ENCODE assay signal across 8 mouse cellular contexts in genomic region chr11:116412904-116413630, GRCm38 (mm10). TPM values are rescaled to one million over a fixed set of nuclear protein-coding genes. Genes with fewer than 3 reads are reported as not detected.
DNase-seq lines count a peak whose midpoint lies in the region; ATAC-seq lines count a peak whose summit lies in the region.

Rnf157 (minus strand) TSS chr11:116413032.

- no peaks in the 10 kb centered on the region for H3K27me3 ChIP-seq in intestine, embryonic 14.5 days (replicated peaks; ENCODE audit: control insufficient read depth, insufficient read depth, low read length)
- H3K27me3 ChIP-seq in midbrain, embryonic 10.5 days (ENCODE audit: low read depth, poor library complexity, severe bottlenecking): peaks cover 32% of the 10 kb centered on the region

- peak; percentile 91 for DNase-seq in adrenal gland, adult 2 months
- DNase-seq in embryo, embryonic 11.5 days (ENCODE audit: low read depth, low spot score): peak; percentile 67
- DNase-seq in gastrocnemius, postnatal 36 days: peak; percentile 76 to 79
- DNase-seq in intestine, embryonic 14.5 days (ENCODE audit: low spot score): peak; percentile 84
- DNase-seq in left cerebral cortex, postnatal 4 days: peak; percentile 88
- peak; percentile 87 for DNase-seq in midbrain, embryonic 10.5 days (ENCODE audit: low spot score)
- DNase-seq in right cerebral cortex, postnatal 36 days (ENCODE audit: low spot score in 2 of 2): peak; percentile 82
- DNase-seq in c-Kit-positive CD71-positive TER-119-positive erythroid progenitor cells, embryonic 14.5 days (ENCODE audit: low spot score): no peak

- H3K4me3 ChIP-seq in intestine, embryonic 14.5 days (ENCODE audit: low read depth, low read length): peak within 1 kb of the TSS; percentile 73
- H3K4me3 ChIP-seq in midbrain, embryonic 10.5 days: peak within 1 kb of the TSS; percentile 84

- 2% methylated on average over 66 of the region's 82 CpGs for WGBS in intestine, embryonic 14.5 days
- 2% methylated on average over 78 of the region's 82 CpGs for WGBS in midbrain, embryonic 10.5 days

- intact Hi-C loops in gastrocnemius, postnatal 36 days (cut with DNase I): no loop called here
- intact Hi-C loops in left cerebral cortex, postnatal 4 days (cut with DNase I): no loop called here

- H3K4me2 ChIP-seq in intestine, embryonic 14.5 days (ENCODE audit: low read length): peak within 1 kb of the TSS; percentile 97

- H3K4me1 ChIP-seq in intestine, embryonic 14.5 days (replicated peaks; ENCODE audit: control insufficient read depth, insufficient read depth, low read length): peaks cover 33% of the 10 kb centered on the region
- H3K4me1 ChIP-seq in midbrain, embryonic 10.5 days: peaks cover 37% of the 10 kb centered on the region

- peak within 1 kb of the TSS; percentile 71 for H3K27ac ChIP-seq in intestine, embryonic 14.5 days (ENCODE audit: low read depth)
- H3K27ac ChIP-seq in midbrain, embryonic 10.5 days (replicated peaks): peak within 1 kb of the TSS; percentile 95

- H3K9me3 ChIP-seq in intestine, embryonic 14.5 days (ENCODE audit: control insufficient read depth, low read length): no peaks in the 10 kb centered on the region
- no peaks in the 10 kb centered on the region for H3K9me3 ChIP-seq in midbrain, embryonic 10.5 days (replicated peaks)

- H3K9ac ChIP-seq in intestine, embryonic 14.5 days (ENCODE audit: low read length): peak within 1 kb of the TSS; percentile 85

- peak; percentile 93 for ATAC-seq in intestine, embryonic 14.5 days (replicated peaks; ENCODE audit: low FRiP score, low TSS enrichment, low read depth)

- H3K36me3 ChIP-seq in intestine, embryonic 14.5 days (ENCODE audit: control insufficient read depth, insufficient read depth, low read length): no peaks in the 10 kb centered on the region
- H3K36me3 ChIP-seq in midbrain, embryonic 10.5 days: 0 out of 2 replicates have a peak, but pooled peaks cover 5% of the 10 kb centered on the region

RNA-seq across cellular contexts. Expression of gene Rnf157, which starts in this region (rescaled TPM):
- total RNA-seq in adrenal gland, adult 2 months (2021): 1 to 10 TPM; 6.8 to 7.2 TPM
- 4.6 and 5.5 TPM in 2 replicates for polyA plus RNA-seq in adrenal gland, adult 2 months (2012; rRNA removed)
- total RNA-seq in gastrocnemius, postnatal 36 days (2021): 10 to 100 TPM; 23.0 to 24.5 TPM
- polyA plus RNA-seq in intestine, embryonic 14.5 days (2014; fragmentation: Nextera tagmentation; extraction: Ambion mirVana): 14.6 and 19.9 TPM in 2 replicates
- 100 to 1,000 TPM; 187 to 192 TPM for total RNA-seq in left cerebral cortex, postnatal 4 days (2021)
- 5.3 and 10.1 TPM in 2 replicates for polyA plus RNA-seq in midbrain, embryonic 10.5 days (2016; fragmentation: Nextera tagmentation; extraction: Ambion mirVana)

Comparison
In these comparisons a context has a peak if more than half of its experiments do, and no peak if none do; other contexts are left out.
1. RNA of gene Rnf157 (total RNA-seq): 187 to 192 TPM in left cerebral cortex, postnatal 4 days; 23.0 to 24.5 TPM in gastrocnemius, postnatal 36 days and 6.8 to 7.2 TPM in adrenal gland, adult 2 months; every median in the first group is over 4 times any median in the second.